Mouse (Mus musculus): ENCODE results near the gene Nlrc3. TPM values are rescaled to one million over a fixed set of nuclear protein-coding genes. Genes with fewer than 3 reads are reported as not detected.
"Not testable (repeated sequence)": the region's sequence is repeated elsewhere in the genome, so short reads cannot be mapped to it uniquely, and the experiment has no call there.

Nlrc3 gene
- polyA plus RNA-seq, 1 experiment from 2014 or later: 0.46 TPM

DNA sequence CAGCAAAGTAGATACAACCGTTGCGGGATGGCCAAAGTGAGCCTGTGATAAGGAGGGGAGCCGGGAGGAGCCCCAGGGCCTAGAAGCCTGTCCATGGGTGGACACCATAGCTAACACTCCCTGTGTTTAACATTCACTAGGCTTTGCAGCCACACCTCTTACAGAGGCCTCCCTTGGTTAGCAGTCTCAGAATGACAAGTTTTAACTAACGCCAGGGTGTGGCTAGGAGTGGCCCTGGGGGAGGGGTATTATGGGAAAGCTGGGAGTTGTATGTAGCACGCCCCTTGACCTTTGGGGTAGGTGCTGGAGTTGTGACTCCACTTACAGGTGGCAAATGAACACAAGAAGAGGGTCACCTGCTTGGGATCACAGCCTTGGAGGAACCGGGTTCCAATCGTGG lies 774 bp downstream of the Nlrc3 start:
- Histone ChIP-seq H3K9ac (ENCODE audit: low read depth, low read length) (no peak overlapping the region), H3K4me3 (ENCODE audit: low read depth, low read length) (no peak overlapping the region), H3K27ac (ENCODE audit: low read depth, low read length) (no peak overlapping the region), H3K4me2 (replicated peaks; ENCODE audit: low read depth) (no peak overlapping the region), H3K27me3 (replicated peaks; ENCODE audit: control insufficient read depth, insufficient read depth, low read length) (no peaks in the 10 kb centered on the region), H3K36me3 (ENCODE audit: control insufficient read depth, insufficient read depth) (peaks cover 20% of the 10 kb centered on the region), H3K4me1 (replicated peaks; ENCODE audit: control insufficient read depth, insufficient read depth, low read length) (no peaks in the 10 kb centered on the region), H3K9me3 (ENCODE audit: control insufficient read depth) (no peaks in the 10 kb centered on the region)
- WGBS: 46% methylated on average over 7 of the region's 7 CpGs
- no peak for TF ChIP-seq CTCF (IDR thresholded peaks at IDR 0.05; ENCODE audit: low read depth)
- ATAC-seq: peak; percentile 61

DNA sequence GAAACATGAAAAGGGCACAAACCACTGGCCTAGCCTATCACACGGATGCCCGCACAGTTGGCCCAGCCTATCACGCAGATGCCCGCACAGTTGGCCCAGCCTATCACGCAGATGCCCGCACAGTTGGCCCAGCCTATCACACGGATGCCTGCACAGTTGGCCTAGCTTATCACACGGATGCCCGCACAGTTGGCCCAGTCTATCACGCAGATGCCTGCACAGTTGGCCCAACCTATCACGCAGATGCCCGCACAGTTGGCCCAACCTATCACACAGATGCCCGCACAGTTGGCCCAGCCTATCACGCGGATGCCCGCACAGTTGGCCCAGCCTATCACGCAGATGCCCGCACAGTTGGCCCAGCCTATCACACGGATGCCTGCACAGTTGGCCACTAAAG lies 2.0 kb downstream of the Nlrc3 start:
- H3K27me3 ChIP-seq (replicated peaks; ENCODE audit: control insufficient read depth, insufficient read depth, low read length); H3K9ac ChIP-seq (ENCODE audit: low read depth, low read length); ATAC-seq; H3K4me1 ChIP-seq (replicated peaks; ENCODE audit: control insufficient read depth, insufficient read depth, low read length); H3K4me3 ChIP-seq (ENCODE audit: low read depth, low read length); H3K27ac ChIP-seq (ENCODE audit: low read depth, low read length); H3K36me3 ChIP-seq (ENCODE audit: control insufficient read depth, insufficient read depth); H3K4me2 ChIP-seq (replicated peaks; ENCODE audit: low read depth); H3K9me3 ChIP-seq (ENCODE audit: control insufficient read depth): not testable (repeated sequence)
- 93% methylated on average over 19 of the region's 19 CpGs for WGBS

DNA sequence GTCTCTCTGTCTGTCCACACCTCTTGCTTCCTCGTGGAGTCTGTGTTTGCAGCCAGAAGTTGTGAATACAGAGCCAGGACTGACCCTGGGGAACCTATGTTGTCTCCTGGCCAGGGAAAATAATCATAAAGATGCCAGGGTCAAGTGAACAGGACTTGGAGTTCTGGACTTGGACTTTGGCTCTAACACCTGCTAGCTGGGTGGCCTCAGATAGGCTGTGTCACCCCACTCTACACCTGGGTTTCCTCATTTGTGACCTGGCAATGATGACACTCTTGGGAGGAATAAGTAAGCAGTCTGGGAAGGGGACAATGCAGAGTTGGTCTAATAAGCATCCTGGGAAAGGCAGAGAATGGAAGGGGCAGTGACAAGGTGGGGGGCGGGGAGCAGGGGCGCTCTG lies 10.9 kb downstream of the Nlrc3 start:
- TF ChIP-seq CTCF (IDR thresholded peaks at IDR 0.05; ENCODE audit: low read depth): no peak
- Histone ChIP-seq H3K27me3 (replicated peaks; ENCODE audit: control insufficient read depth, insufficient read depth, low read length) (no peaks in the 10 kb centered on the region), H3K4me1 (replicated peaks; ENCODE audit: control insufficient read depth, insufficient read depth, low read length) (no peaks in the 10 kb centered on the region; the same call in 1 of the 2 replicates), H3K4me2 (replicated peaks; ENCODE audit: low read depth) (no peak overlapping the region), H3K4me3 (ENCODE audit: low read depth, low read length) (no peak overlapping the region), H3K36me3 (ENCODE audit: control insufficient read depth, insufficient read depth) (no peaks in the 10 kb centered on the region), H3K27ac (ENCODE audit: low read depth, low read length) (no peak overlapping the region; the same call in 1 of the 2 replicates), H3K9me3 (ENCODE audit: control insufficient read depth) (no peaks in the 10 kb centered on the region), H3K9ac (ENCODE audit: low read depth, low read length) (no peak overlapping the region)
- 64% methylated on average over 3 of the region's 3 CpGs for WGBS
- peak; percentile 92 for ATAC-seq

DNA sequence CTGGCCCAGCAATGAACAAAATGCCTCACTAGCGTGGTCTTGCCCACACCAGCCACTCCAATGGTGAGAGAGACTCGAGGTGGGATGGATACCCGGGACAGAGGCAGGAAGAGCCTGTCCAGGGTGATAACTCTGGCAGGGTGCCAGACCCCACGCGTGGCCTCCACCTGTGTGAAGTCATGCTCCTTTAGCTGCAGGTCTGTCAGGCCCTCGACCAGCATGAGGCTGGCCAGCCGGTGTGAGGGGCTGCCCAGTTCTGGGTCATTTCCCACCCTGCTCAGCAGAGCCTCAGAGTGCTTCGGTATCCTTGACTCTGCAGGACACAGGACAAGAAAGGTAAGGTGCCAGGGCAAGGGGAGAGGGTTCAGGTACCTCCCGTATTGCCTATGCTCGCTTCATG lies 11.4 kb downstream of the Nlrc3 start:
- H3K27ac ChIP-seq (ENCODE audit: low read depth, low read length): peak overlapping the region; percentile 15; the same call in 1 of the 2 replicates
- TF ChIP-seq CTCF (IDR thresholded peaks at IDR 0.05; ENCODE audit: low read depth): no peak
- peak; percentile 28; the same call in 1 of the 2 replicates for ATAC-seq
- 0 out of 2 replicates have a peak overlapping the region, but pooled peaks have one; percentile 13 for H3K4me2 ChIP-seq (replicated peaks; ENCODE audit: low read depth)
- H3K9ac ChIP-seq (ENCODE audit: low read depth, low read length): no peak overlapping the region
- H3K4me1 ChIP-seq (replicated peaks; ENCODE audit: control insufficient read depth, insufficient read depth, low read length): no peaks in the 10 kb centered on the region; the same call in 1 of the 2 replicates
- no peak overlapping the region for H3K4me3 ChIP-seq (ENCODE audit: low read depth, low read length)
- H3K9me3 ChIP-seq (ENCODE audit: control insufficient read depth): no peaks in the 10 kb centered on the region
- no peaks in the 10 kb centered on the region for H3K36me3 ChIP-seq (ENCODE audit: control insufficient read depth, insufficient read depth)
- H3K27me3 ChIP-seq (replicated peaks; ENCODE audit: control insufficient read depth, insufficient read depth, low read length): no peaks in the 10 kb centered on the region
- WGBS: 57% methylated on average over 10 of the region's 10 CpGs

DNA sequence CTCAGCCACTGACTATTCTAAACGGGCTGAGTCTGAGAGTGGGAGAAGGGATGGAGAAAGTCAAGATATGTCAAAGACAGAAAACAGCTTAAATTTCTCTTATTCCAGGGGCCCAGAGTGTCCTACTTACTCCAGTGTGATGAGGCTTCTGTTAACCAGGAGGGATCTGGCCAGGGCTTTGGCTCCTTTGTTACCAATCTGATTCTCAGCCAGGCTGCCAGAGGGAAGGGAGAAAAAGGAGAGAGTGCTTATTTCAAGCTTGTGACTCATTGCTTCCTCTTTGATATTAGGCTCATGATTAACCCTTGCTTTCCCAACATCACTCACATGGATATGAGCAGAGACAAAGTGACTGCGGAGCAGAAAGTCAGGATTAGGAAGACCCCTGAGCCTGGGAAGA lies 17.2 kb downstream of the Nlrc3 start:
- H3K36me3 ChIP-seq (ENCODE audit: control insufficient read depth, insufficient read depth): no peaks in the 10 kb centered on the region
- H3K9ac ChIP-seq (ENCODE audit: low read depth, low read length): no peak overlapping the region
- 69% methylated on average over 2 of the region's 2 CpGs for WGBS
- H3K4me3 ChIP-seq (ENCODE audit: low read depth, low read length): no peak overlapping the region
- no peaks in the 10 kb centered on the region for H3K4me1 ChIP-seq (replicated peaks; ENCODE audit: control insufficient read depth, insufficient read depth, low read length)
- H3K4me2 ChIP-seq (replicated peaks; ENCODE audit: low read depth): no peak overlapping the region
- H3K27me3 ChIP-seq (replicated peaks; ENCODE audit: control insufficient read depth, insufficient read depth, low read length): no peaks in the 10 kb centered on the region
- H3K9me3 ChIP-seq (ENCODE audit: control insufficient read depth): no peaks in the 10 kb centered on the region
- no peak for TF ChIP-seq CTCF (IDR thresholded peaks at IDR 0.05; ENCODE audit: low read depth)
- no peak for ATAC-seq
- no peak overlapping the region for H3K27ac ChIP-seq (ENCODE audit: low read depth, low read length)

DNA sequence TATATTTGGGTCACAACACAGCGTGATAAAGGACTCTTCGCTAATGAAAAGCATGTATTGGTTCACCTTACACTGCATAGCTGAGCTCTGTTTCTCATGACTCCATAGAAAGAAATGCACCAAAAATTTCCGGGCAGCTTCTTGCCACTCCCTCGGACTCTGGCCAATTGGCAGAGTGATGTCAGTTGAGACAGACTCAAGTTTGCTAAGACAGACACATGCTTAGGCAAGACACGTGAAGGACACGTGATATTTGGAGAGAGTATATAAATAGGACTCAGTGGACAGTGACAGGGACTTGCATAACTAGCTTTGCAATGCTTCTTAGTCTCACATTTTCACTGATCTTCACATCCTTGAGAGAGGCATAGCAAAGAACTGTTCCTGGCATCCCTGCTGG lies 20.1 kb downstream of the Nlrc3 start:
- no peak overlapping the region for H3K27ac ChIP-seq (ENCODE audit: low read depth, low read length)
- no peaks in the 10 kb centered on the region for H3K36me3 ChIP-seq (ENCODE audit: control insufficient read depth, insufficient read depth)
- no peaks in the 10 kb centered on the region for H3K27me3 ChIP-seq (replicated peaks; ENCODE audit: control insufficient read depth, insufficient read depth, low read length)
- no peak for TF ChIP-seq CTCF (IDR thresholded peaks at IDR 0.05; ENCODE audit: low read depth)
- ATAC-seq: no peak
- no peak overlapping the region for H3K4me2 ChIP-seq (replicated peaks; ENCODE audit: low read depth)
- 80% methylated on average over 6 of the region's 6 CpGs for WGBS
- H3K4me1 ChIP-seq (replicated peaks; ENCODE audit: control insufficient read depth, insufficient read depth, low read length): no peaks in the 10 kb centered on the region
- no peak overlapping the region for H3K9ac ChIP-seq (ENCODE audit: low read depth, low read length)
- H3K4me3 ChIP-seq (ENCODE audit: low read depth, low read length): no peak overlapping the region
- H3K9me3 ChIP-seq (ENCODE audit: control insufficient read depth): no peaks in the 10 kb centered on the region

DNA sequence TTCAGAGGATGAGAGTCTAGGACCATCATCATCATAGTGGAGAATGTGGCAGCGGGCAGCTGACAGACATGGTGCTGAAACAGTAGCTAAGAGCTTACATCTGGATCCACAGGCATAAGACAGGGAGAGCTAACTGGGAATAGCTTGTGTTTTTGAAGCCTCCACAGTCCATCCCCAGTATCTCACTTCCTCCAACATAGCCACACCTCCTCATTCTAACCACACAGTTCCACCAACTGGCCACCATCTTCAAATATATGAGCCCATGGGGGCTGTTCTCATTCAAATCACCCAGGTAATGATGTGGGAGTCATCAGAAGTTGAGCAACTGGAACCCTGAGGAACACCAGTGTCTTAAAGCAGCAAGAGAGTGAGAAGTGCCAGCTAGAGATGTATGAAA lies 25.3 kb downstream of the Nlrc3 start:
- Histone ChIP-seq H3K4me2 (replicated peaks; ENCODE audit: low read depth) (no peak overlapping the region), H3K36me3 (ENCODE audit: control insufficient read depth, insufficient read depth) (no peaks in the 10 kb centered on the region; the same call in 1 of the 2 replicates), H3K27me3 (replicated peaks; ENCODE audit: control insufficient read depth, insufficient read depth, low read length) (no peaks in the 10 kb centered on the region), H3K27ac (ENCODE audit: low read depth, low read length) (no peak overlapping the region), H3K9me3 (ENCODE audit: control insufficient read depth) (no peaks in the 10 kb centered on the region), H3K9ac (ENCODE audit: low read depth, low read length) (no peak overlapping the region), H3K4me1 (replicated peaks; ENCODE audit: control insufficient read depth, insufficient read depth, low read length) (no peaks in the 10 kb centered on the region), H3K4me3 (ENCODE audit: low read depth, low read length) (no peak overlapping the region)
- TF ChIP-seq CTCF (IDR thresholded peaks at IDR 0.05; ENCODE audit: low read depth): no peak
- WGBS: 100% methylated on average over 1 of the region's 1 CpGs
- ATAC-seq: no peak
